Mouse (Mus musculus): Measurements from ENCODE around the gene Zfp189.

DNA sequence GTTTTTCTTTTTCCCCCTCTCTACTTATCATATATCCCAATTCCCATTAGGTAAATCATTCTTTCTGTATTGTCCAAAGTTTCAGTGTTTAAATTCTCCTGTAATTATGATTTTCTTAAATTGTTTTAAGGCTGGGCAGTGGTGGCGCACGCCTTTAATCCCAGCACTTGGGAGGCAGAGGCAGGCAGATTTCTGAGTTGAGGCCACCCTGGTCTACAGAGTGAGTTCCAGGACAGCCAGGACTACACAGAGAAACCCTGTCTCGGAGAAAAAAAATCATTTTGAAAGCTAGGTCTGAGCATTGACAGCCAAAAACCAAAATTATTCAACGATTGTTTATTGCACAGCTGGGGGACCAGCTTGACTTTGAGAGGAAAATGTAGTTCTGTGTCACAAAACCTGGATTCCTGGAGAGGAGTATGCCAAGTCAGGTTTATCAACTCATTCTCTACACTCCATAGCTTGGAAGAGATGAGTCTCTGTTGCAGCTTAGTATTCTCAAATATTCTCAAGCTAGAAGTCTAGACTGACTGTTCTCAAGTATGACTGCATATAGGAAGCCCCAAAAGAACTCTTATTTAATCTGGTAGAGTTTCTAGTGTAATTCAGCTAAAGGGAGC, 14.8 kb downstream of the Zfp189 start:
- TF ChIP-seq CTCF (IDR thresholded peaks at IDR 0.05; ENCODE audit: low read depth, low read length) (no peak), POLR2A (IDR thresholded peaks at IDR 0.05; ENCODE audit: extremely low read depth, insufficient read depth, low read length) (no peak)
